Mouse (Mus musculus): ENCODE data around the gene Ldlrad3. TPM values are rescaled to one million over a fixed set of nuclear protein-coding genes. Genes with fewer than 3 reads are reported as not detected.

Gene Ldlrad3
- 20.4 and 23.3 TPM in 2 replicates for polyA plus RNA-seq (2015; fragmentation: Nextera tagmentation; extraction: Ambion mirVana)

DNA sequence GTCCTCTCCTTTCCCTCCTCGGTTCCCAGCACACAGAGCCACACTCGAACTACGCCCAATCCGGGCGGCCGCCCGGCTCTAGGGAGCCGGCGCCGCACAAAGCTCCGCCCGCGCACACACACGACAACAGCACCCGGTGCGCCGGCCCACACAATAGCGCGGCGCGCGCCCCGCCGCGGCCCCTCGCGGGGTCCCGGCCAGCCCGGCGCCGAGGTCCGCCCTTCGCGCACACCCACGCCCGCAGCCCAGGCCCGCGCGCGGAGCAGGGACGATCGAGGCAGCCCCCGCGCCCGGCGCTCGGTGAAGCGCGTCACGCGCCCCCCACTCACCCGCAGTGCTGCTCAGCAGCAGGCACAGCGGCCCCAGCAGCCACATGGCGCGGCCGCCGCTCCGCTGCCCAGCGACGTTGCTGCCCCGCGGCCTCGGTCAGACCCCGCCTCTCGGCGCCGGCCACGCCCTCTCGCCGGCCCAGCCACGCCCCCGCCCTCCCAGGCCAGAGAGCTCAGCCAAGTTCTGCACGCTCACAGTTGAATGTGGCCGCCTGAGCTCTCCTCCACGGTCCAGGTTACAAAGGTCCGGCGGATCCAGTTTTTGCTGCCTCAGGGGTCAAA is at the start of gene Ldlrad3:
TSS of gene Ldlrad3 (minus strand) at position 435 of the 611 bp plus-strand sequence.
- no peaks in the 10 kb centered on the region for H3K9me3 ChIP-seq (replicated peaks; ENCODE audit: low read length)
- H3K36me3 ChIP-seq (ENCODE audit: insufficient read depth, low read length): no peaks in the 10 kb centered on the region
- WGBS: under 1% methylated on average over 63 of the region's 77 CpGs
- peak within 1 kb of the TSS; percentile 80 for H3K9ac ChIP-seq (ENCODE audit: low read depth, low read length)
- H3K4me2 ChIP-seq (ENCODE audit: low read length): peak within 1 kb of the TSS; percentile 92
- ATAC-seq (replicated peaks; ENCODE audit: low FRiP score, low read depth): peak; percentile 98
- H3K4me3 ChIP-seq (replicated peaks; ENCODE audit: low read depth, low read length): peak within 1 kb of the TSS; percentile 74
- no peaks in the 10 kb centered on the region for H3K27me3 ChIP-seq (ENCODE audit: insufficient read depth, low read length)
- no peak; the same call in 1 of the 2 replicates for TF ChIP-seq CTCF (IDR thresholded peaks at IDR 0.05; ENCODE audit: low read depth)
- peak; percentile 94 for DNase-seq (ENCODE audit: low spot score)
- H3K4me1 ChIP-seq (replicated peaks; ENCODE audit: insufficient read depth, low read length): peaks cover 18% of the 10 kb centered on the region
- peak within 1 kb of the TSS; percentile 93 for H3K27ac ChIP-seq

DNA sequence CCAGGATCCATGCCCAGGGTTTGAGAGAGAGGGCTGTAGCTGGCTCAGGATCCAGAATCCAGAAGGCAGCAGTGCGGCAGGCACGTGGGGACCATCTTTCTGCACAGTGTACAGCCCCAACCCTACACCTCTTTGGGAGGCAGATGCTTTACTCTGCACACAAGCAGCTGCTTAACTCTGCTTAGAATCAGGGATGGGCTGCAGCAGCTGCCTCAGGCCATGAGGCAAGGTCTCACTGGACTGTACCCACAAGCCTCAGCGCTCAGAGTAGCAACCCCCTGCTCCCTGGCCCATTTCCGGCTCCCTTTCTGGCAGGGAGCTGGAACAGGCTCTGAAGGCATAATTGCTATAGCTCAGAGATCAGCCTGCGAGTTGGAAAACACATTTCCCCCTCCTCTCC is 45.3 kb upstream of the Ldlrad3 start:
- H3K36me3 ChIP-seq (ENCODE audit: insufficient read depth, low read length): no peaks in the 10 kb centered on the region
- DNase-seq (ENCODE audit: low spot score) (peak; percentile 82), ATAC-seq (replicated peaks; ENCODE audit: low FRiP score, low read depth) (peak; percentile 78)
- H3K4me2 ChIP-seq (ENCODE audit: low read length): no peak overlapping the region
- 33% methylated on average over 5 of the region's 5 CpGs for WGBS
- H3K4me1 ChIP-seq (replicated peaks; ENCODE audit: insufficient read depth, low read length): no peaks in the 10 kb centered on the region
- no peaks in the 10 kb centered on the region for H3K9me3 ChIP-seq (replicated peaks; ENCODE audit: low read length)
- no peaks in the 10 kb centered on the region for H3K27me3 ChIP-seq (ENCODE audit: insufficient read depth, low read length)
- peak overlapping the region; percentile 70 for H3K27ac ChIP-seq
- H3K4me3 ChIP-seq (replicated peaks; ENCODE audit: low read depth, low read length): no peak overlapping the region
- no peak for TF ChIP-seq CTCF (IDR thresholded peaks at IDR 0.05; ENCODE audit: low read depth)
- H3K9ac ChIP-seq (ENCODE audit: low read depth, low read length): no peak overlapping the region

DNA sequence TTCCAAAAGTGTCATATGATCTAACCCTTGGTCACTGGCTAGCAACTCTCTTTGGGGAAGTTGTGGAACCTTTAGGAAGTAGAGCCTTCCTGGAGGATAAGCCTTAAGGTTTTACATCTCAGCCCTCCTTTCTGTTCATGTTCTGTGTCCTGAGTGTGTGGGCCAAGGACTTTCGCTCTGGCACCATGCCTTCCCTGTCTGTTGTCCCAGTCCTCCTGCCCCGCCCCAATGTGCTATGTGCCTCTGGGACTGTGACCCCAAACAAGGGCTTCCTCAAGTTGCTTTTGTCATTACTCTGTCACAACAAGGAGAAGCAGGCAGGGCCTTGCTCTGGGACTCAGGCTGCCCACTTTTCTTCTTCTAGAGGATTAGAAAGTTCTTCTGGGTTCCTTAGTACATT is 42.9 kb upstream of the Ldlrad3 start:
- DNase-seq (ENCODE audit: low spot score) (no peak), ATAC-seq (replicated peaks; ENCODE audit: low FRiP score, low read depth) (no peak)
- Histone ChIP-seq H3K4me1 (replicated peaks; ENCODE audit: insufficient read depth, low read length) (no peaks in the 10 kb centered on the region), H3K9ac (ENCODE audit: low read depth, low read length) (no peak overlapping the region), H3K36me3 (ENCODE audit: insufficient read depth, low read length) (no peaks in the 10 kb centered on the region), H3K4me2 (ENCODE audit: low read length) (no peak overlapping the region), H3K4me3 (replicated peaks; ENCODE audit: low read depth, low read length) (no peak overlapping the region), H3K9me3 (replicated peaks; ENCODE audit: low read length) (no peaks in the 10 kb centered on the region), H3K27ac (no peak overlapping the region), H3K27me3 (ENCODE audit: insufficient read depth, low read length) (no peaks in the 10 kb centered on the region)
- WGBS: 97% methylated on average over 2 of the region's 2 CpGs
- no peak for TF ChIP-seq CTCF (IDR thresholded peaks at IDR 0.05; ENCODE audit: low read depth)

DNA sequence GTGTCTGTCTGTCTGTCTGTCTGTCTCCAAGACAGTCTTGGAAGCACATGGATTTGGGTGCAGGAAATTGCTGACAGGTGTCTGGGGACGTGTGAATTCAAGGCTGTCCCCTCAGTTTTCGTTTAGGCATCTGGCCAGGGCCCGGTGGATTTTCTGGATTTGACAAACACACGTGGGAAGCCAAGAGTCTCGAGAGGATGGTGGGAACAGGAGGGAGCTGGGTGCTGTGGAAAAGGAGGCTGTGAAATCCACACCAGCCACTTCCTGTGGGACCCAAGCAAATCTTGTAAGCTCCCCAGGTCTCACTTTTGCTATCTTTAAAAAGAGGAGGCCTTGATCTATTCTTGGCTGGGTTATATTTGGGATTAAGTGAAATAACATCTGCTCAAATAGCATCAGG is 42.1 kb upstream of the Ldlrad3 start:
- no peaks in the 10 kb centered on the region for H3K27me3 ChIP-seq (ENCODE audit: insufficient read depth, low read length)
- H3K9ac ChIP-seq (ENCODE audit: low read depth, low read length): no peak overlapping the region
- 55% methylated on average over 5 of the region's 5 CpGs for WGBS
- H3K36me3 ChIP-seq (ENCODE audit: insufficient read depth, low read length): no peaks in the 10 kb centered on the region
- DNase-seq (ENCODE audit: low spot score) (no peak), ATAC-seq (replicated peaks; ENCODE audit: low FRiP score, low read depth) (no peak)
- H3K9me3 ChIP-seq (replicated peaks; ENCODE audit: low read length): no peaks in the 10 kb centered on the region
- TF ChIP-seq CTCF (IDR thresholded peaks at IDR 0.05; ENCODE audit: low read depth): no peak
- H3K4me3 ChIP-seq (replicated peaks; ENCODE audit: low read depth, low read length): no peak overlapping the region
- H3K4me1 ChIP-seq (replicated peaks; ENCODE audit: insufficient read depth, low read length): no peaks in the 10 kb centered on the region
- H3K27ac ChIP-seq: no peak overlapping the region
- no peak overlapping the region for H3K4me2 ChIP-seq (ENCODE audit: low read length)

DNA sequence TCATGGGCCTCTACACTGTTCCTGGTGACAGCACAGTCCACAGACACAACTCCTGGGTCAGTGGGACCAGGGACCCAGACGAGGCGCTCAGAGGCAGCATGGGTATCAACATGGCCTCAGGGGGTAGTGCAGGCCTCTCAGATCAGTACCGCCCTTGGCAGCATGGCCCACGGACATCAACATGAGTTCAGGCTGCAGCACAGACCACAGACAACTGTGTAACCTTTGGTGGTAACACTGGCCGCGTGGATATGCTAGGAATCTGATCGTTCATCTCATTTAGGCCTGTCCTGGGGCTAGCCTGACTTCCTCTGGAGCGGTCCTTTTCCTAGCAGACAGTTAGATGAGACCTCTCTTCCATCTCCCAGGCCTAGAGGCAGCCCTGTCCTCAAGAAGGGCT is 41.7 kb upstream of the Ldlrad3 start:
- H3K4me2 ChIP-seq (ENCODE audit: low read length): no peak overlapping the region
- peak; percentile 29; the same call in 1 of the 2 replicates for ATAC-seq (replicated peaks; ENCODE audit: low FRiP score, low read depth)
- DNase-seq (ENCODE audit: low spot score): no peak
- H3K36me3 ChIP-seq (ENCODE audit: insufficient read depth, low read length): no peaks in the 10 kb centered on the region
- H3K9ac ChIP-seq (ENCODE audit: low read depth, low read length): no peak overlapping the region
- H3K9me3 ChIP-seq (replicated peaks; ENCODE audit: low read length): no peaks in the 10 kb centered on the region
- WGBS: 88% methylated on average over 8 of the region's 8 CpGs
- no peaks in the 10 kb centered on the region for H3K4me1 ChIP-seq (replicated peaks; ENCODE audit: insufficient read depth, low read length)
- H3K4me3 ChIP-seq (replicated peaks; ENCODE audit: low read depth, low read length): no peak overlapping the region
- no peak for TF ChIP-seq CTCF (IDR thresholded peaks at IDR 0.05; ENCODE audit: low read depth)
- H3K27ac ChIP-seq: no peak overlapping the region
- no peaks in the 10 kb centered on the region for H3K27me3 ChIP-seq (ENCODE audit: insufficient read depth, low read length)

DNA sequence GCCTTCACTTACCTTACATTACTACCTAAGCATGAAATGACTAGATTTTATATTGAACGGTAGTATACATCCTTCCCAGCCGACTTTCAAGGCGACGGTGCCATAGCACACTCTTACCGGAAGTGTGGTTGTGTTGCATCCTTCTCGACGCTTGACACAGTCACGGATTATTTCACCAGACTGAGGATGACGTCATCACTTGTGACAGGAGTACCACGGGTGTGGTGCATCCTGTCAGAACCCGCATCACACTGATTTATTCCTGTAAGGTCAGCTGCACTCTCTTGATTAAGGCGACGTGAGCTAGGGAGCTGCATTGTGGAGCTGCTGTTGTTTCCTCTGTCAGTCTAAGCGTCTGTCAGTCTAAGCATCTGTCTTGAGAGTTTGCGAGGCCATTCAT is 40.1 kb upstream of the Ldlrad3 start:
- Histone ChIP-seq H3K27ac (no peak overlapping the region), H3K27me3 (ENCODE audit: insufficient read depth, low read length) (no peaks in the 10 kb centered on the region), H3K4me1 (replicated peaks; ENCODE audit: insufficient read depth, low read length) (no peaks in the 10 kb centered on the region), H3K9me3 (replicated peaks; ENCODE audit: low read length) (no peaks in the 10 kb centered on the region), H3K9ac (ENCODE audit: low read depth, low read length) (no peak overlapping the region), H3K36me3 (ENCODE audit: insufficient read depth, low read length) (no peaks in the 10 kb centered on the region), H3K4me2 (ENCODE audit: low read length) (no peak overlapping the region), H3K4me3 (replicated peaks; ENCODE audit: low read depth, low read length) (no peak overlapping the region)
- ATAC-seq (replicated peaks; ENCODE audit: low FRiP score, low read depth): no peak
- 73% methylated on average over 15 of the region's 15 CpGs for WGBS
- no peak for DNase-seq (ENCODE audit: low spot score)
- TF ChIP-seq CTCF (IDR thresholded peaks at IDR 0.05; ENCODE audit: low read depth): no peak
